Mouse (Mus musculus): ENCODE results near the gene Ddx46. TPM values are rescaled to one million over a fixed set of nuclear protein-coding genes. Genes with fewer than 3 reads are reported as not detected.
A peak's percentile ranks its signal among the peaks of the same experiment; 100 is the strongest.

The Ddx46 gene
- polyA plus RNA-seq, 1 experiment from 2014 or later: 32.4 TPM

DNA sequence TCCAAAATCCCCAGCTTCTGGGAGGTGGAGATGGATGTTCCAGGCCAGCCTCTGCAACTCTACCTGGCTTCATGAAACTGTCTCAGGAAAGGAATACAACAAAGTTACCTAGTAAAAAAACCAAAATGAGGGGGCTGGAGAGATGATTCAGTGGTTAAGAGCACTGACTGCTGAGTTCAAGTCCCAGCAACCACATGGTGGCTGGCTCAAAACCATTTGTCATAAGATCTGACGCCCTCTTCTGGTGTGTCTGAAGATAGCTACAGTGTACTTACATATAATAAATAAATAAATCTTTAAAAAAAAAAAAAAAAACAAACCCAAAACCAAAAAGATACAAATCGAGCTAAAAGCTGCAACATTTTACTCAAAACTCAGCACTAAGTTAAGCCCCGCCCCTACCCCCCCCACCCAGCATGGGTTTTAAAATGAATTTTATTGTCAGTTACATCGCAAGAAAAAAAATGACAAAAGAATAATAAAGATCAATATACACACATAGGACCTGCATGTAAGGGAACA, 91.8 kb downstream of the Ddx46 start:
- Histone ChIP-seq H3K36me3 (ENCODE audit: control insufficient read depth, insufficient read depth, low read length) (peaks cover 5% of the 10 kb centered on the region; the same call in 1 of the 2 replicates), H3K9ac (ENCODE audit: low read depth, low read length) (peak overlapping the region; percentile 85)
- 6% methylated on average over 4 of the region's 4 CpGs for whole genome bisulfite sequencing (ENCODE audit: insufficient replicate concordance)

DNA sequence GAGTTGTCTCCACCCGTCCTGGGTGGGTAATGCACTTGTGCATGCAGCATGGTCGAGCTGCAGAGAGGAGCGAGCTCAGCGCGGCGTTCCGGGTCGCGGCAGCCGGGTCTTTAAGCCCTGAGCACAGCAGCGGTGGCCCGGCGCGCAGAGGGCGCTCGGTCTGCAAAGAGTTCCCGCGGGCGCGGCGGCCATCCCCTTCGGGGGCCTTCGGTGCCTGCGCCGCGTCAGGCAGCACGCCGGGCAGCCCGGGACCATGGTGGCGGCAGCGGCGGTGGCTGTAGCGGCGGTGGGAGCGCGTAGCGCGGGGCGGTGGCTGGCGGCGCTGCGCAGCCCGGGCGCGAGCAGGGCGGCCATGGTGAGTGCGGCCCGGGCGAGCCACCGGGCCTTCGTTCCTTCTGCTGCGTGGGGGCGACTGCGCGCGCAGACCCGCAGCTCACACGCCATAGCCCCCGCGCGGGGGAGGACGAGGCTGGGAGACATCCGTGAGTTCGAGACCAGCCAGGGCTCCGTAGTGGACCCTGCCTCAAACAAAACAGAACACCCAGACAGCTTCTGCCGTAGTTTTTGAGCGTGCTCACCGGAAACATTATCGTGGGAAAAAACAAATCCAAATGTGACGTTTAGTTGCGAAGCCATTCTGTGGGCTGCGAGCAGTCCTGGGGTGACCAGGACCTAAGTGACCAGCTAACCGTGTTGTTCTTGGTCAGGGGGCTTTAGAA, 92.5 kb downstream of the Ddx46 start, which contains the start of gene Pcbd2:
Gene Pcbd2 (plus strand): TSS at position 249 of the 719 bp plus-strand sequence.
- Histone ChIP-seq H3K4me3 (ENCODE audit: low read depth, low read length) (peak within 1 kb of the TSS; percentile 65), H3K4me1 (ENCODE audit: control insufficient read depth, insufficient read depth, low read length) (no peaks in the 10 kb centered on the region), H3K27me3 (ENCODE audit: control insufficient read depth, insufficient read depth, low read length) (no peaks in the 10 kb centered on the region), H3K9me3 (replicated peaks; ENCODE audit: control insufficient read depth, low read length) (no peaks in the 10 kb centered on the region), H3K4me2 (peak within 1 kb of the TSS; percentile 71), H3K27ac (ENCODE audit: low read depth, low read length) (peak within 1 kb of the TSS; percentile 96), H3K36me3 (ENCODE audit: control insufficient read depth, insufficient read depth, low read length) (peaks cover 5% of the 10 kb centered on the region; the same call in 1 of the 2 replicates), H3K9ac (ENCODE audit: low read depth, low read length) (peak within 1 kb of the TSS; percentile 85)
- peak; percentile 89 for ATAC-seq (replicated peaks; ENCODE audit: insufficient number of reproducible peaks, low FRiP score, low TSS enrichment)
- WGBS (ENCODE audit: insufficient replicate concordance): under 1% methylated on average over 62 of the region's 73 CpGs

More for the DNA sequence above, 91.8 kb downstream of the Ddx46 start:
- ATAC-seq (replicated peaks; ENCODE audit: insufficient number of reproducible peaks, low FRiP score, low TSS enrichment): no peak
- Histone ChIP-seq H3K9me3 (replicated peaks; ENCODE audit: control insufficient read depth, low read length) (no peaks in the 10 kb centered on the region), H3K4me1 (ENCODE audit: control insufficient read depth, insufficient read depth, low read length) (no peaks in the 10 kb centered on the region), H3K27me3 (ENCODE audit: control insufficient read depth, insufficient read depth, low read length) (no peaks in the 10 kb centered on the region), H3K4me3 (ENCODE audit: low read depth, low read length) (peak overlapping the region; percentile 65), H3K27ac (ENCODE audit: low read depth, low read length) (peak overlapping the region; percentile 96), H3K4me2 (peak overlapping the region; percentile 71)

DNA sequence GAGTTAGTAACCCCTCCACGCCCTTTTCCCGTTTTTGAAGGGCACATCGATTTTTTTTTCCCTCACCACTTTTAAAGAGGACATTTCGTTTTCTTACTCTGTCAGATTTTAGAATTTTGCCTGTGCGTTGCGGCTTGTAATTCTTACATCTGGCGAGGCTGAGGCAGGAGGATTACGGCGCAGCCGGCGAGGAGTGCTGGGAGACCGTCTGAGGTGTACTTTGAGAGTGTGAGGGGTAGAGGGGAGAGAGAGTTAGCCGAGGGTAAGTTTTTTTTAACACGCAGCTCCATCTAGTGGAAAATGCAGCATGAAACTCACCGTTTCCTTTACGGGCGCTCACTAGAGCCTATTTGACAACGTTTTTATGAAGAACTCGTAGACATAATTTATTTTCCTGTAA, 93.0 kb downstream of the Ddx46 start:
- peak overlapping the region; percentile 85 for H3K9ac ChIP-seq (ENCODE audit: low read depth, low read length)
- no peaks in the 10 kb centered on the region for H3K4me1 ChIP-seq (ENCODE audit: control insufficient read depth, insufficient read depth, low read length)
- ATAC-seq (replicated peaks; ENCODE audit: insufficient number of reproducible peaks, low FRiP score, low TSS enrichment): peak; percentile 70
- peak overlapping the region; percentile 96 for H3K27ac ChIP-seq (ENCODE audit: low read depth, low read length)
- H3K4me3 ChIP-seq (ENCODE audit: low read depth, low read length): peak overlapping the region; percentile 65
- no peaks in the 10 kb centered on the region for H3K9me3 ChIP-seq (replicated peaks; ENCODE audit: control insufficient read depth, low read length)
- 4% methylated on average over 19 of the region's 19 CpGs for WGBS (ENCODE audit: insufficient replicate concordance)
- peak overlapping the region; percentile 71 for H3K4me2 ChIP-seq
- H3K27me3 ChIP-seq (ENCODE audit: control insufficient read depth, insufficient read depth, low read length): no peaks in the 10 kb centered on the region
- H3K36me3 ChIP-seq (ENCODE audit: control insufficient read depth, insufficient read depth, low read length): peaks cover 5% of the 10 kb centered on the region; the same call in 1 of the 2 replicates

DNA sequence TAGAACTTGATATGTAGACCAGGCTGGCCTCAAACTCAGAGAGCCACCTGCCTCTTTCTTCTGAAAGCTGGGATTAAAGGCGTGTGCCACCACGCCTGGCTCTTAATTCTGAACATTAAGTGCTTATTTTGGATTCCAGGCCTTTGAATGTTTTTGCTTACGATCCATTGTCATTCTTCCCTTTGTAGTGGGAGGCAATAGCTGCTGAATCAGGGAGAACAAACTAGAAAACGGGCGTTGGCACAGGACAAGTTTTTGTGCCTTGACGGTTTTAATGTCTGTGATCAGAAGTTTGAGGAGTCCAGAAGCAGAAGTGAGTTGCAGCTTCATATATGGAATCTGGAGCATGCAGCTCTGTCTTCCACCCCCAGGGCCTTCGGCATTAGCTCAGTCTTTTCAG, 95.9 kb downstream of the Ddx46 start:
- Histone ChIP-seq H3K4me3 (ENCODE audit: low read depth, low read length) (no peak overlapping the region), H3K27ac (ENCODE audit: low read depth, low read length) (no peak overlapping the region), H3K4me1 (ENCODE audit: control insufficient read depth, insufficient read depth, low read length) (no peaks in the 10 kb centered on the region), H3K36me3 (ENCODE audit: control insufficient read depth, insufficient read depth, low read length) (peaks cover 5% of the 10 kb centered on the region; the same call in 1 of the 2 replicates), H3K9me3 (replicated peaks; ENCODE audit: control insufficient read depth, low read length) (no peaks in the 10 kb centered on the region), H3K9ac (ENCODE audit: low read depth, low read length) (no peak overlapping the region), H3K27me3 (ENCODE audit: control insufficient read depth, insufficient read depth, low read length) (no peaks in the 10 kb centered on the region), H3K4me2 (no peak overlapping the region)
- no peak for ATAC-seq (replicated peaks; ENCODE audit: insufficient number of reproducible peaks, low FRiP score, low TSS enrichment)
- 84% methylated on average over 7 of the region's 7 CpGs for WGBS (ENCODE audit: insufficient replicate concordance)

Other genes with a start within 250 kb of the Ddx46 start
- not detected in 2 replicates for gene Slc34a1, start 236.8 kb upstream of the Ddx46 start, polyA plus RNA-seq (2014; fragmentation: Nextera tagmentation; extraction: Ambion mirVana)
- not detected in 2 replicates for gene Pfn3, start 219.8 kb upstream of the Ddx46 start, polyA plus RNA-seq (2014; fragmentation: Nextera tagmentation; extraction: Ambion mirVana)
- gene F12, start 208.2 kb upstream of the Ddx46 start, polyA plus RNA-seq (2014; fragmentation: Nextera tagmentation; extraction: Ambion mirVana): 0.42 and 1.5 TPM in 2 replicates
- gene Grk6, start 190.0 kb upstream of the Ddx46 start, polyA plus RNA-seq (2014; fragmentation: Nextera tagmentation; extraction: Ambion mirVana): 24.3 and 26.9 TPM in 2 replicates
- gene Prr7, start 170.8 kb upstream of the Ddx46 start, polyA plus RNA-seq (2014; fragmentation: Nextera tagmentation; extraction: Ambion mirVana): 0.21 and 0.34 TPM in 2 replicates
- 64.1 and 83.0 TPM in 2 replicates for gene Dbn1, start 146.9 kb upstream of the Ddx46 start, polyA plus RNA-seq (2014; fragmentation: Nextera tagmentation; extraction: Ambion mirVana)
- 439 and 451 TPM in 2 replicates for gene Pdlim7, start 121.4 kb upstream of the Ddx46 start, polyA plus RNA-seq (2014; fragmentation: Nextera tagmentation; extraction: Ambion mirVana)
- gene Dok3, start 105.7 kb upstream of the Ddx46 start, polyA plus RNA-seq (2014; fragmentation: Nextera tagmentation; extraction: Ambion mirVana): 0.90 and 1.1 TPM in 2 replicates
- 36.5 and 39.9 TPM in 2 replicates for gene Ddx41, start 98.4 kb upstream of the Ddx46 start, polyA plus RNA-seq (2014; fragmentation: Nextera tagmentation; extraction: Ambion mirVana)
- gene Fam193b, start 63.9 kb upstream of the Ddx46 start, polyA plus RNA-seq (2014; fragmentation: Nextera tagmentation; extraction: Ambion mirVana): 19.1 and 21.9 TPM in 2 replicates
- 58.5 and 63.3 TPM in 2 replicates for gene Tmed9, start 61.3 kb upstream of the Ddx46 start, polyA plus RNA-seq (2014; fragmentation: Nextera tagmentation; extraction: Ambion mirVana)
- gene B4galt7, start 35.1 kb upstream of the Ddx46 start, polyA plus RNA-seq (2014; fragmentation: Nextera tagmentation; extraction: Ambion mirVana): 15.8 and 18.8 TPM in 2 replicates
- 36.4 and 38.4 TPM in 2 replicates for gene Caml, start 12.0 kb upstream of the Ddx46 start, polyA plus RNA-seq (2014; fragmentation: Nextera tagmentation; extraction: Ambion mirVana)
- gene B230219D22Rik, start 58.1 kb downstream of the Ddx46 start, polyA plus RNA-seq (2014; fragmentation: Nextera tagmentation; extraction: Ambion mirVana): 63.0 and 77.0 TPM in 2 replicates
- gene Txndc15, start 79.6 kb downstream of the Ddx46 start, polyA plus RNA-seq (2014; fragmentation: Nextera tagmentation; extraction: Ambion mirVana): 61.1 and 69.5 TPM in 2 replicates
- 59.1 and 64.6 TPM in 2 replicates for gene Pcbd2, start 92.3 kb downstream of the Ddx46 start, polyA plus RNA-seq (2014; fragmentation: Nextera tagmentation; extraction: Ambion mirVana)
- 0.11 and 0.23 TPM in 2 replicates for gene Catsper3, start 149.5 kb downstream of the Ddx46 start, polyA plus RNA-seq (2014; fragmentation: Nextera tagmentation; extraction: Ambion mirVana)
- gene Pitx1, start 201.2 kb downstream of the Ddx46 start, polyA plus RNA-seq (2014; fragmentation: Nextera tagmentation; extraction: Ambion mirVana): 0.51 and 1.2 TPM in 2 replicates

Measured in heart, embryonic 11.5 days (tissue).